In genomic region chr2:51388390-51388789, GRCm38 (mm10) we compare ENCODE assay signal across 27 mouse cellular contexts.
DNase-seq lines count a peak whose midpoint lies in the region; ATAC-seq lines count a peak whose summit lies in the region.
"Had no signal": no experiment of that assay in that cellular context is flagged by ENCODE, and none has a peak within 500 bp of the region (broad histone marks: within the 10 kb centered on the region; RNA-seq: fewer than 3 reads in every experiment).

No protein-coding gene starts in this region.

- peak; percentile 47 for DNase-seq in forebrain, embryonic 14.5 days (ENCODE audit: low spot score)
- no peak for DNase-seq in forebrain, embryonic 10.5 days (ENCODE audit: extremely low spot score, low spot score)
- peak; percentile 6 to 7 for DNase-seq in left cerebral cortex, postnatal 25 days (ENCODE audit: low spot score in 2 of 2)
- DNase-seq in left cerebral cortex, adult 9 months (ENCODE audit: low spot score in 2 of 2) = no peak
- peak; percentile 12 for DNase-seq in brain, adult 2 months (ENCODE audit: low read depth, low spot score)
- DNase-seq in right cerebral cortex, postnatal 36 days (ENCODE audit: low spot score in 2 of 2) = no peak
- DNase-seq: adrenal gland, postnatal 10 days; adrenal gland, postnatal 36 days; B cell, adult 2 months; cerebellum, adult 11-12 months; cerebellum, adult 8-10 months; cerebellum, postnatal 10 days; cerebellum, postnatal 36 days; embryo, embryonic 11 days; gastrocnemius, adult 2 months; gastrocnemius, postnatal 14 days; heart, adult 11 months had no signal

- no peak overlapping the region for H3K27ac ChIP-seq in forebrain, embryonic 14.5 days (ENCODE audit: low read depth, low read length)
- no peak overlapping the region for H3K27ac ChIP-seq in forebrain, embryonic 10.5 days
- H3K27ac ChIP-seq: embryonic facial prominence, embryonic 10.5 days; embryonic facial prominence, embryonic 13.5 days; gastrocnemius, adult 2 months; hindbrain, embryonic 12.5 days; hindbrain, embryonic 15.5 days had no signal

- no peaks in the 10 kb centered on the region for H3K4me1 ChIP-seq in forebrain, embryonic 14.5 days (ENCODE audit: control insufficient read depth, insufficient read depth, low read length)
- H3K4me1 ChIP-seq in forebrain, embryonic 10.5 days = no peaks in the 10 kb centered on the region
- H3K4me1 ChIP-seq: embryonic facial prominence, embryonic 10.5 days; embryonic facial prominence, embryonic 13.5 days; hindbrain, embryonic 12.5 days; hindbrain, embryonic 15.5 days had no signal

- H3K4me3 ChIP-seq in forebrain, embryonic 14.5 days (ENCODE audit: low read depth, low read length) = no peak overlapping the region
- H3K4me3 ChIP-seq in forebrain, embryonic 10.5 days = no peak overlapping the region
- H3K4me3 ChIP-seq: embryonic facial prominence, embryonic 10.5 days; embryonic facial prominence, embryonic 13.5 days; erythroblast, embryonic 14.5 days; gastrocnemius, adult 2 months; hindbrain, embryonic 12.5 days; hindbrain, embryonic 15.5 days had no signal

- H3K9me3 ChIP-seq in forebrain, embryonic 14.5 days (replicated peaks; ENCODE audit: control insufficient read depth, low read length) = no peaks in the 10 kb centered on the region
- H3K9me3 ChIP-seq in forebrain, embryonic 10.5 days = no peaks in the 10 kb centered on the region
- H3K9me3 ChIP-seq: embryonic facial prominence, embryonic 10.5 days; embryonic facial prominence, embryonic 13.5 days; hindbrain, embryonic 12.5 days; hindbrain, embryonic 15.5 days had no signal

- WGBS in forebrain, embryonic 14.5 days = 75% methylated on average over 9 of the region's 9 CpGs
- WGBS in forebrain, embryonic 10.5 days = 93% methylated on average over 9 of the region's 9 CpGs

- H3K36me3 ChIP-seq in forebrain, embryonic 14.5 days (ENCODE audit: control insufficient read depth, insufficient read depth, low read length) = no peaks in the 10 kb centered on the region
- no peaks in the 10 kb centered on the region for H3K36me3 ChIP-seq in forebrain, embryonic 10.5 days (replicated peaks)
- H3K36me3 ChIP-seq: embryonic facial prominence, embryonic 10.5 days; embryonic facial prominence, embryonic 13.5 days; G1E; hindbrain, embryonic 12.5 days; hindbrain, embryonic 15.5 days had no signal

- no peak; the same call in 1 of the 2 replicates for ATAC-seq in forebrain, embryonic 14.5 days
- ATAC-seq: intestine, postnatal 0 days; Patski had no signal

- intact Hi-C loops in left cerebral cortex, postnatal 25 days (cut with DNase I) = no loop called here

- H3K4me2 ChIP-seq in forebrain, embryonic 14.5 days (ENCODE audit: low read length) = no peak overlapping the region
- H3K4me2 ChIP-seq: embryonic facial prominence, embryonic 13.5 days; heart, embryonic 11.5 days; hindbrain, embryonic 12.5 days; hindbrain, embryonic 15.5 days had no signal

- no peak overlapping the region for H3K9ac ChIP-seq in forebrain, embryonic 14.5 days (ENCODE audit: low read length)
- H3K9ac ChIP-seq: embryonic facial prominence, embryonic 13.5 days; hindbrain, embryonic 12.5 days; hindbrain, embryonic 15.5 days had no signal

- no peaks in the 10 kb centered on the region for H3K27me3 ChIP-seq in forebrain, embryonic 14.5 days (replicated peaks; ENCODE audit: control insufficient read depth, insufficient read depth, low read length)
- H3K27me3 ChIP-seq in forebrain, embryonic 10.5 days (ENCODE audit: poor library complexity, severe bottlenecking) = no peaks in the 10 kb centered on the region
- H3K27me3 ChIP-seq: CH12.LX; embryonic facial prominence, embryonic 13.5 days; hindbrain, embryonic 12.5 days; hindbrain, embryonic 15.5 days; Patski had no signal

Comparison
In these comparisons a context has a peak if more than half of its experiments do, and no peak if none do; other contexts are left out.
1. DNase-seq: peak in forebrain, embryonic 14.5 days (single experiment), left cerebral cortex, postnatal 25 days (2 of 2) and brain, adult 2 months (single experiment); none in forebrain, embryonic 10.5 days (single experiment), left cerebral cortex, adult 9 months (0 of 2) and right cerebral cortex, postnatal 36 days (0 of 2).